Mouse (Mus musculus): ENCODE measurements at regions not wholly inside any gene's neighbourhood (a gene's known extent, or its start where the extent isn't known, plus 50 kb on each side); places are given as distances from the start of the nearest gene placed in this dataset.

DNA sequence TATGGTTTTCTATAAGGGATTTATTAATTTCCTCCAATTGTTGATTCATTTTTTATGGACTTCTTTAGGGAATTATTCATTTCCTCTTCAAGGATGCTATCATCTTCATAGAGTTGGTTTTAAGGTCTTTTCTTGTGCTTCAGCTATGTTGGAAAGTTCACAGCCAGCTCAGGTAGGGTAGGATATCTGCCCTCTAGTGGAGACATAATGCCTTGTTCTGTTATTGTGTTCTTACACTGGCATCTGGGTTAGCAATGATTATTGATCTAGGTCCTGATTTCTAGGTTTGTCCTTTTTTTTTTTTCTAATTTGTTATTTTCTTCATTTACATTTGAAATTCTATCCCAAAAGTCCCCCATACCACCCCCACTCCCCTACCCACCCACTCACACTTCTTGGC, 135.8 kb upstream of the Nckap5 start:
- Histone ChIP-seq H3K27me3 (ENCODE audit: control insufficient read depth, insufficient read depth, low read length) (no peaks in the 10 kb centered on the region), H3K4me1 (ENCODE audit: control insufficient read depth, insufficient read depth, low read length) (no peaks in the 10 kb centered on the region), H3K27ac (ENCODE audit: insufficient read depth, low read length) (no peak overlapping the region), H3K4me3 (replicated peaks; ENCODE audit: insufficient read depth, low read depth, low read length) (no peak overlapping the region)
- no peak for DNase-seq
- no peak for TF ChIP-seq CTCF (IDR thresholded peaks at IDR 0.05; ENCODE audit: borderline replicate concordance, insufficient read depth, low read depth, low read length)
- no peak for TF ChIP-seq POLR2A (IDR thresholded peaks at IDR 0.05; ENCODE audit: borderline replicate concordance, insufficient read depth, low read length)

DNA sequence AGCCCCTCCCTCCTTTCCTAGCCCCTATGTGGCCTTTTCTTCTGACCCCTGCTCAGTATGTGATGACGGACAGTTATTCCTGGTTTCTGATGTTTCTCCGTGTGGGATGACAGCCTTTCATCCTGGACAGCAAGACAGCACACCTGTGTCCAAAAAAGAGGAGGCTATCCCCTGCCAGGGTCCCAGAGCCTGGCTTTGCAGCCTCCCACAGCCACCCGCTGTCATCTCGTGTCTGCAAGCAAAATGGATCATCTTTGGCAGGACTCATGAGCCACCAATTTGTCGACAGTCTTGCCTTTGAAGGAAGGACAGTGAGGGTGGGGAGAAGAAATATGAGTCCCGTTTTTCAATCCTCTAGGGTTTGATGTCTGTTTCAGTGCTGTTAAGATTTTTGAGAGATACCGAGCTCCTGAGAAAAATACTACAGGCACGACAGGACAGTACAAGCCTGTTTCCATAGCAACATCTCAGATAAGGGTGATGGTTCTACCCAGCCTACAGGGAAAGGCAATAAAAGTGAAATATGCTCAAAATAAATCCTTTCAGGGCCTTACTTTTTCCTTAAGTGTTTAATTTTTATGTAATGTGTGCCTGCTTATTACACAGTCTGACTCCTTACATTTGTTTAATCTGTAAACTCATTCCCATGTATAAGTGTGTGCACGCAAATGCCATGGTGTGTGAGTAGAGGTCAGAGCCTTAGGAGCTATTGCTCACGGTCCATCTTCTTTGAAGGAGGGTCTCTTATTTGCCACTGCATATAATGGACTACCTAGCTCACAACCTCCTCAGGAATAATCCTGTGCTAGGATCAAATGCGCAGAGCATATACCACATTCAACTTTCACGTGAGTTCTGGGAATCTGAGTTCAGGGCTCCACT, 125.5 kb upstream of the Nckap5 start:
- DNase-seq = no peak
- Histone ChIP-seq H3K4me1 (ENCODE audit: control insufficient read depth, insufficient read depth, low read length) (no peaks in the 10 kb centered on the region), H3K27me3 (ENCODE audit: control insufficient read depth, insufficient read depth, low read length) (no peaks in the 10 kb centered on the region; the same call in 1 of the 2 replicates), H3K27ac (ENCODE audit: insufficient read depth, low read length) (no peak overlapping the region), H3K4me3 (replicated peaks; ENCODE audit: insufficient read depth, low read depth, low read length) (no peak overlapping the region)
- WGBS = 55% methylated on average over 12 of the region's 12 CpGs
- TF ChIP-seq POLR2A (IDR thresholded peaks at IDR 0.05; ENCODE audit: borderline replicate concordance, insufficient read depth, low read length) = no peak
- TF ChIP-seq CTCF (IDR thresholded peaks at IDR 0.05; ENCODE audit: borderline replicate concordance, insufficient read depth, low read depth, low read length) = no peak

DNA sequence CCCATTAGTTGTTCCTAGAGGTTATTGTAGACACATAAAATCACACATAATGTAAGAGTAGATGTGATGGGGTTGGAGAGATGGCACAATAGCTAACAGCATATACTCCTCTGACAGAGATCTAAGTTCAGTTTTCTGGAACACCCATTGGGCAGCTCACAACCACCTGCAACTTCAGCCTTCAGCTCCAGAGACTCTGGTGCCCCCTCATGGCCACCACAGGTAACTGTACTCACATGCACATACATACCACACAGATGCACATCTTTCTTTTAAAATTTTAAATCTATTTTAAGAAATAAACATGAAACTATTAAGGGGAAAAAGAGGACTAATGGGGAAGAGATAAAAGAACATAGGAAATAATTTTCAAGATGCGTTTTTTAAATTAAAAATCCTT, 117.3 kb upstream of the Nckap5 start:
- Histone ChIP-seq H3K27ac (ENCODE audit: insufficient read depth, low read length) (no peak overlapping the region), H3K27me3 (ENCODE audit: control insufficient read depth, insufficient read depth, low read length) (no peaks in the 10 kb centered on the region; the same call in 1 of the 2 replicates), H3K4me3 (replicated peaks; ENCODE audit: insufficient read depth, low read depth, low read length) (no peak overlapping the region), H3K4me1 (ENCODE audit: control insufficient read depth, insufficient read depth, low read length) (no peaks in the 10 kb centered on the region)
- DNase-seq = no peak
- TF ChIP-seq POLR2A (IDR thresholded peaks at IDR 0.05; ENCODE audit: borderline replicate concordance, insufficient read depth, low read length) (no peak), CTCF (IDR thresholded peaks at IDR 0.05; ENCODE audit: borderline replicate concordance, insufficient read depth, low read depth, low read length) (no peak)
- WGBS = 98% methylated on average over 1 of the region's 1 CpGs

DNA sequence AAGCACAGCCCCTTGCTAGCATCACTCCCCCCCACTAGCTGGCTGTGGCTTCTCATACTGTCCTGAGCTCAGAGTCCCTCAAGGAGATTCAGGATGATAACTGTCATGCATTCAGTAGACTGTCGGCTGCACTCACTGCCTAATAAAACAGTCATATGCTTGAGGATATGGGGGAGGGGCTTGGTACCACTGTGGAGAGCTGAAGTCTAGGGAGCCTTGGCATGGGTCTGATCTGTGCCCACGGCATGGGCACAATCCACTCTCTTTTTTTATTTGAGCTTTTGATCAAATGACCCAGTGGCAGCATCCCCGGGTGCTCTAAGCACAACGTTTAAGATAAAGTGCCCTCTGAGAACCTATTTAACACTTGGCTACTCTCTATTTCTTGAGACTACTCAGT, 102.1 kb upstream of the Nckap5 start:
- TF ChIP-seq POLR2A (IDR thresholded peaks at IDR 0.05; ENCODE audit: borderline replicate concordance, insufficient read depth, low read length) = no peak
- no peak for TF ChIP-seq CTCF (IDR thresholded peaks at IDR 0.05; ENCODE audit: borderline replicate concordance, insufficient read depth, low read depth, low read length)
- no peak overlapping the region for H3K27ac ChIP-seq (ENCODE audit: insufficient read depth, low read length)
- no peaks in the 10 kb centered on the region; the same call in 1 of the 2 replicates for H3K27me3 ChIP-seq (ENCODE audit: control insufficient read depth, insufficient read depth, low read length)
- no peak overlapping the region for H3K4me3 ChIP-seq (replicated peaks; ENCODE audit: insufficient read depth, low read depth, low read length)
- WGBS = 45% methylated on average over 4 of the region's 4 CpGs
- H3K4me1 ChIP-seq (ENCODE audit: control insufficient read depth, insufficient read depth, low read length) = no peaks in the 10 kb centered on the region
- DNase-seq = no peak

DNA sequence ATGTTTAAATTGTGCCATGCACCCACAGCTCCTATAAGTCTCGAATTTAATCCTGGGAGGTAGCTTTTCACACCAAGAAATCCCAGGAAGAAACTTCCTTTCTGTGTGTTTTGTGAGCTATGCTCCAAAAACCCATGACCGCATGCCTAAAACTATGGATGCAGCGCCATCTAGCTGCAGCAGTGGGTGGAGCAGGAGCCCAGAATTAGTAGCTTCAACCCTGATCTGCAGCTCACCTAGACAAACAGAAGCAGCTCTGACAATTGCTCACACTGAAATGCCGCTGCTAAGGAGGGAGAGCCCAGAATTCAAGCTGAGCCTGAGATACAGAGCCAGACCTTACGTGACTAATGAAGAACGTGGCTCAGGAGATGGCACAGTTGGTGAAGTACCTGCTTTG, 101.2 kb upstream of the Nckap5 start:
- peak; percentile 71 to 84 for DNase-seq
- Histone ChIP-seq H3K27ac (ENCODE audit: insufficient read depth, low read length) (no peak overlapping the region), H3K27me3 (ENCODE audit: control insufficient read depth, insufficient read depth, low read length) (peaks cover 4% of the 10 kb centered on the region; the same call in 1 of the 2 replicates), H3K4me1 (ENCODE audit: control insufficient read depth, insufficient read depth, low read length) (no peaks in the 10 kb centered on the region; the same call in 1 of the 2 replicates), H3K4me3 (replicated peaks; ENCODE audit: insufficient read depth, low read depth, low read length) (no peak overlapping the region)
- WGBS = 2% methylated on average over 6 of the region's 6 CpGs
- TF ChIP-seq POLR2A (IDR thresholded peaks at IDR 0.05; ENCODE audit: borderline replicate concordance, insufficient read depth, low read length) (no peak), CTCF (IDR thresholded peaks at IDR 0.05; ENCODE audit: borderline replicate concordance, insufficient read depth, low read depth, low read length) (peak; percentile 92)

GRCm38 (mm10) chr1:126931093-126931492, 100.5 kb upstream of the Nckap5 start:
- peaks cover 4% of the 10 kb centered on the region; the same call in 1 of the 2 replicates for H3K27me3 ChIP-seq (ENCODE audit: control insufficient read depth, insufficient read depth, low read length)
- H3K4me3 ChIP-seq (replicated peaks; ENCODE audit: insufficient read depth, low read depth, low read length) = no peak overlapping the region
- no peaks in the 10 kb centered on the region; the same call in 1 of the 2 replicates for H3K4me1 ChIP-seq (ENCODE audit: control insufficient read depth, insufficient read depth, low read length)
- no peak overlapping the region for H3K27ac ChIP-seq (ENCODE audit: insufficient read depth, low read length)
- DNase-seq = no peak
- no peak for TF ChIP-seq CTCF (IDR thresholded peaks at IDR 0.05; ENCODE audit: borderline replicate concordance, insufficient read depth, low read depth, low read length)
- no peak for TF ChIP-seq POLR2A (IDR thresholded peaks at IDR 0.05; ENCODE audit: borderline replicate concordance, insufficient read depth, low read length)
- 43% methylated on average over 10 of the region's 10 CpGs for WGBS

GRCm38 (mm10) chr1:126930611-126931010, 100.0 kb upstream of the Nckap5 start:
- 72% methylated on average over 14 of the region's 14 CpGs for WGBS
- Histone ChIP-seq H3K27me3 (ENCODE audit: control insufficient read depth, insufficient read depth, low read length) (peaks cover 4% of the 10 kb centered on the region; the same call in 1 of the 2 replicates), H3K27ac (ENCODE audit: insufficient read depth, low read length) (no peak overlapping the region), H3K4me3 (replicated peaks; ENCODE audit: insufficient read depth, low read depth, low read length) (no peak overlapping the region), H3K4me1 (ENCODE audit: control insufficient read depth, insufficient read depth, low read length) (no peaks in the 10 kb centered on the region; the same call in 1 of the 2 replicates)
- TF ChIP-seq POLR2A (IDR thresholded peaks at IDR 0.05; ENCODE audit: borderline replicate concordance, insufficient read depth, low read length) (no peak), CTCF (IDR thresholded peaks at IDR 0.05; ENCODE audit: borderline replicate concordance, insufficient read depth, low read depth, low read length) (no peak)
- DNase-seq = no peak

DNA sequence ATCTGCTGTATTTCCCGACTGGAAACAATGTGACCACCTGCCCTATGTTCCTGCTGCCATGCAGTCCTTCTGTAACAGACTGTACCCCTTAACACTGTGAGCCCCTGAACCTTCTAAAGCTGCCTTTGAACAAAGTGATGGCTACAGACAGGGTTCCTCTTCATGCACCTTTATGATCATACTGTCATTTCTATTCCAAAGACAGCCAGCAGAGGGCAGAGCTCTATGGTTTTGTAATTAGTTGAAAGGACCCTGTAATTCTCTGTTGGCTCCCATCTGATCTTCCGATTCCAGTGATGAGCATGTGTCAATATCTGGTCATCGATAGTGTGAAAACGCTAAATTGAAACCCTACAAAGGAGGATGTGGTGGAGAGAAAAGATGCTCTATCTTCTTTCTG, 99.1 kb upstream of the Nckap5 start:
- Histone ChIP-seq H3K27me3 (ENCODE audit: control insufficient read depth, insufficient read depth, low read length) (peaks cover 4% of the 10 kb centered on the region; the same call in 1 of the 2 replicates), H3K4me3 (replicated peaks; ENCODE audit: insufficient read depth, low read depth, low read length) (no peak overlapping the region), H3K27ac (ENCODE audit: insufficient read depth, low read length) (no peak overlapping the region), H3K4me1 (ENCODE audit: control insufficient read depth, insufficient read depth, low read length) (peaks cover 3% of the 10 kb centered on the region)
- WGBS = 46% methylated on average over 4 of the region's 4 CpGs
- peak in 1 of 2 experiments; percentile 11 for DNase-seq
- TF ChIP-seq POLR2A (IDR thresholded peaks at IDR 0.05; ENCODE audit: borderline replicate concordance, insufficient read depth, low read length) = no peak
- TF ChIP-seq CTCF (IDR thresholded peaks at IDR 0.05; ENCODE audit: borderline replicate concordance, insufficient read depth, low read depth, low read length) = peak; percentile 24; the same call in 1 of the 2 replicates
